Mouse (Mus musculus) ES-CJ7 (cell line): ENCODE results near the gene Fut2.
"Not testable (repeated sequence)": the region's sequence is repeated elsewhere in the genome, so short reads cannot be mapped to it uniquely, and the experiment has no call there.

ENCODE experiments used
- DNase-seq: peaks from one replicate; pipeline ENCODE4 v3.0.0; 2011; ENCODE audit warnings: low read depth, low spot score

Fut2 gene

DNA sequence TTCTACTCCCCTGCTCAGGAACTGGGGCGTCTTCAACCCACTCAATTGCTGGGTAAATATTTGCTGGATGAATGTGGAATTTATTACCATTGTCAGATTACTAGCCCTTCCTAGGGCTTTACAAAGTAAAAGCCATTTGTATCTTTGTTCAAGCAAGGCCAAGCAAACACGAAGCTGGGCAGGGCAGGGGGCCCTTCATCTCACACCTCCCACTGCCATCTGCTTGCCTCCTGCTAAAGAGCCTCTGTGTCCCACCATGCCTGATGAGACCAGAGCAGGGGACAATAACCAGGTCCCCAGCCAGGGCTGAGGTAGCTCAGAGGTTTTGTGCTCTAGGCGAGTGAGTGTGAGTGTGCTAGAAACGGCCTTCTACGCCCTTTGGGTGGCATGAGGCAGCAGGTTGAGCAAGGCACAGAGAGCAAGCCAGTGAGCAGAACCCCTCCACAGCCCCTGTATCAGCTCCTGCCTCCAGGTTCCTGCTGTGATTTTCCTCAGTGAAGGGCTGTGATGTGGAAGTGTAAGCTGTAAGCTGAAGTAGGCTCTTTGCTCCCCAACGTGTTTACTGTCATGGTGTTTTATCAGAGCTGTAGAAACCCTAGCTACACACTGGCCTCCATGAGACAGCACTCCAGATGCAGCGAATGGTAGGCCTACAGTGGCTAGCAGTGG lies 11.6 kb upstream of the Fut2 start:
- DNase-seq, result no peak

- peak; percentile 61 for DNase-seq
These were observed 2.7 kb upstream of the Fut2 start for GRCm38 (mm10) chr7:45668921-45669320.

GRCm38 (mm10) chr7:45667761-45668160 lies 1.6 kb upstream of the Fut2 start:
- no peak for DNase-seq

- DNase-seq, result no peak
These were observed 673 bp downstream of the Fut2 start for GRCm38 (mm10) chr7:45665303-45666138.

DNA sequence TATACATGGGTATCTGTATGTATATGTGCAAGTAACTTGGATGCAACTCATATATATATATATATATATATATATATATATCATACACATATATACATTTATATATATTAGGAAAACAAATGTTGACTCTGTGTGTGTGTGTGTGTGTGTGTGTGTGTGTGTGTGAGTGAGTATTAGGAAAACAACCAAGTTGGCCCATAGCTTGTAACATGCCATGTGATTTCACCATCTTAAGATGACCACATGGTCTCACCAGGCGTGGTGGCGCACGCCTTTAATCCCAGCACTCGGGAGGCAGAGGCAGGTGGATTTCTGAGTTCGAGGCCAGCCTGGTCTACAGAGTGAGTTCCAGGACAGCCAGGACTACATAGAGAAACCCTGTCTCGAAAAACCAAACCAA lies 4.5 kb downstream of the Fut2 start:
- DNase-seq, result not testable (repeated sequence)

- DNase-seq, result no peak
These were observed 5.3 kb downstream of the Fut2 start for GRCm38 (mm10) chr7:45660746-45661478.

DNA sequence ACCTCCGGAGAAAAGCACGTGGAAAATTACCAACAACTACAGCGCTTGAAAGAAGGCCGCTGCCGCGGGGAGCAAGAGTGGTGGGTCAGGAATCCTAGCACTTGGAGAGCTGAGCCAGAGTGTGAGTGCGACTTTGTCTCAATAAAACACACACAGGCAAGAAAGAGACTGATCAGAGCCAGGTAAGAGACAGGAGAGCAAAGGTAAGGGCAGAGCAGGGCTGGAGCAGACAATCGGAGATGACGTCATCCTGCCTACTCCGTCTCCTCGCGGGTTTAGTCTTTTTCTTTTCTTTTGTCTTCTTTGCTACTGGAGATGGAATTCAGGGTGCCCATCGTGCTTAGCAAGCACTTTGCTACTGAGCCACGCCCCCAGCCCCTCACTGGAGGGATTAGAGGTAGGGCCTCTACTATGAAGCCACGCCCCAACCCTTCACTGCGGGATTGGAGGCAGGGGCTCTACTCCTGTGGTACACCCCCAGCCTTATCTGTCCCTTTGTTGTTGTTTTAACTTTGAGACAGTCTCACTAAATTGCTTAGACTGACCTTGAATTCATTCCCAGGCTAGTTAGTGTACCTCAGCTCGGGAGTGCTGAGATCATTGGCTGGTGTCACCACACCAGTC lies 11.7 kb downstream of the Fut2 start:
- peak; percentile 48 for DNase-seq

GRCm38 (mm10) chr7:45650484-45650883 lies 15.7 kb downstream of the Fut2 start:
- not testable (repeated sequence) for DNase-seq

DNA sequence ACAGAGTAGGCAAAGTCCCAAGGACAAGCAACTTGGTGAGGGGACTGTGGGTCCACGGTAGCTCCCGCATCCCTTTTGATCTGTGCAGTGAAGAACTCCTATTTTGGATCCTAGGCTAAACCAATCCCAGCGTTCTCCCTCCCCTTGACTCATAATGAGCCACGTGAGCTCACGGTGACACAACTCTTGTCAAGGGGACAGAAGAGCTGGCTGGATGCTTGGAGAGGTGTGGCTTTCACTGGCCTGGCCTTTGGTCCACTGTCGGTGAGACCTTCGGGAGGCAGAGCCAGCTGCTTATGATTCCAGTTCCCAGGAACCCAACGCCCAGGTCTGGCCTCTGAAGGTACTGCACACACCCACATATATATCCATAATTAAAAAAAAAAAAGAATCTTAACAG lies 16.8 kb downstream of the Fut2 start:
- DNase-seq, result no peak

DNA sequence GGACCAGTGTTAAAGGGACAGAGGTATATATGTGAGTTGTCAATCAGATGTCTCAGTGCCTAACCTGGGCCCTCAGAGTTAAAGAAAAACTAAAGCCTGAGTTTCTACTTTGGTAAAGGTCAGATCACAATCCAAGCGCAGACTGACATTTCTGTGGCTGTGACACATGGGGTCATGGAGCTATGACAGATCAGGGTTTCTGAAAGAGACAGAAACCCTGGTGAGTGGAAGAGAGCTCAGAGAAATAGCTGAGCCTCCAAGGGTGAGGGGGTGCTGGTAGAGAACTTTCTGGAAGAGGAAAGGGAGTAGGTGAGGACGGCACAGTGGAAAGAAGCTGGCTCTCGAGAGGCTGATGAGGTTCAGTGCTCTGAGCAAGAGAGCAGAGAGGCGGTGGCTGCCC lies 19.5 kb downstream of the Fut2 start:
- no peak for DNase-seq

DNA sequence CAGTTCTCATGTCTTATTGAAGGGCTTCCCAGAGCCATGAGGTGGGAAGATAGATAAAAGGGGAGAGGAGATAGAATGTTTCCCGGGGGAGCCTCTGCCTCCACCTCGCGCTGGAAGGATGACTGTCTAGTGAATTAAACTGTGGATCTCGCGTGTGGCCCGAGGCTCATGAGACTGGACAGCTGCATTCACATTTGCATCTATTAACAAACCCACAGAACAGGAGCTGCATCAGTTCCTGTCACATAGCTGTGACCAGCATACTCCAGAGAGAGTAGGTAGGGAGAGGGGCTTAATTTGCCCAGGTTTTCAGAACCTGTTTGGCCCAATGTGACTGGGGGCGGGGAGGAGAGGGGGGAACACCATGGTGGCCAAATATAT lies 20.6 kb downstream of the Fut2 start:
- no peak for DNase-seq

DNA sequence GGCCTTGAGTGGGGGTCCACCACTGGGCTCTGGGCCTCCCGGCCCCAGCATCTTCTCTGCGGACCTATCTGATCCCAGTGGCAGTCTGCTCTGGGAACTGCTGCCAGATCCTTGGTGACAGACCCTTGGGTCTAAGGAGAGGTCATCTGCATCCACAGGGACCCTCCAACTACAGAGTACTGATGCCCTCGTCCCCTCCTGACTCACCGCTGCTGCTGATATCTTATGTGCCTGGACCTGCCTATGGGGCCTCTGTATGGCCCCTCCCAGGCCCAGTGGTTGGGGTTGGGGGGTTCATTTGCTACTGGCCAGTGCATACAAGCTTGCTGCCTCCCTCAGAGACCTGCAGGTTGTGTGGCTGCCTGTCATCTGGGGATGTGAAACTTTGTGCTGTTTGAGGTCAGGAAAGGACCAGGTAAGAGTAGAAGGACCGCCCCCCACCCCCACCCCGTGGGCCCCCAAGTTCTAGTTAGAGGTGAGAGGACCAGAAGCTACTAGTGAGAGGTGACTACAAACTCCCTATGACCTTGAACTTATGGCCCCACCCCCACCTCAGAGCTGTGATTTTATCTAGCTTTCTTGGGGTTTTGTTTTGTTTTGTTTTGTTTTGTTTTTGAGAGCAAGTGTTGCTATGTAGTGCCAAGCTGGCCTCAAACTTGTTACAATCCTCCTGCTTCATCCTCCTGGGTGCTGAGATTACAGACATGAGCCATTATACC lies 21.2 kb downstream of the Fut2 start:
- DNase-seq, result no peak

- peak; percentile 62 for DNase-seq
These were observed 22.0 kb downstream of the Fut2 start for GRCm38 (mm10) chr7:45644183-45644582.

- peak; percentile 98 for DNase-seq
These were observed 22.6 kb downstream of the Fut2 start for GRCm38 (mm10) chr7:45643441-45644178.

DNA sequence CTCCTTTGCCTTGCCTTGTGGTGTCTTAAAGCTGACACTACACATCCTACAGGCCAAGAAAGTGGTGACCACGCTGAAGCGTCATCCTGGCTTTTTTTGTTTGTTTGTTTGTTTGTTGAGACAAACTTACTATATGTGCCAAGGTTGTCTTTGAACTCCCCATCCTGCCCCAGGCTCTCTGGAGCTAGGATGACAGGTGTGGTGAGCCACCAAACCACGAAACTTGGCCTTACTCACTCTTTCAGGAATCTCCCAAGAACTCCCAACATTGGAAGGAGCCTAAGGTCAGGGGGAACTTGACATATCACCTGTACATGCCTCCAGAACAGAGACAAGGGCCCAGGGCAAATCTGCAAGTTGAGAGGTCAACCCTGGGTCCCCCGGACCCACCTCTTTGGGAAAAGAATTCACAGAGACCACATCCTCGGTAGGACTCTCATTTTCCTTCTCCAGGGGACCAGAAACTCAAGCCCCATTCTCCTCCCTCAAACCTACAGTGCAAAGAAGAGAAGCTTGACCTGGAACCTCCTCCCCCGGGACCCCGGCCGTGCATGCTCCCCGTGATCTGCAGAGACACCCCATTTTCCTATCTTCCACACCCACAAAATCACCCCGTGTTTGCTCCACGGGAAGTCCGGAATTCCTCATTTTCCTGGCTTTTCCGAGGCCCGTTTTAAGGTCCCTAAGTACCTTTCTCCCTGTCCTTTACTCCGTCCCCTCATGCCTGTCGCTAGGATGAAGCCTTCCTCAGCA lies 23.5 kb downstream of the Fut2 start:
- DNase-seq, result no peak

- no peak for DNase-seq
These were observed 24.1 kb downstream of the Fut2 start for GRCm38 (mm10) chr7:45642083-45642482.

GRCm38 (mm10) chr7:45641391-45642040 lies 24.7 kb downstream of the Fut2 start:
- DNase-seq, result no peak

GRCm38 (mm10) chr7:45640191-45640957 lies 25.8 kb downstream of the Fut2 start:
- DNase-seq, result no peak
